17 mouse cellular contexts compared by ENCODE assay signal in genomic region chr12:79633458-79634106, GRCm38 (mm10).
A peak's percentile ranks its signal among the peaks of the same experiment; 100 is the strongest.
DNase-seq lines count a peak whose midpoint lies in the region; ATAC-seq and TF ChIP-seq lines count a peak whose summit lies in the region.
"Had no signal": no experiment of that assay in that cellular context is flagged by ENCODE, and none has a peak within 500 bp of the region (broad histone marks: within the 10 kb centered on the region; RNA-seq: fewer than 3 reads in every experiment).

No protein-coding gene starts in this region.

- intact Hi-C loops in left cerebral cortex, postnatal 4 days (cut with DNase I): no loop called here

- peak; percentile 99 for TF ChIP-seq EP300 in CH12.LX (IDR thresholded peaks at IDR 0.05; ENCODE audit: low read length)

- peaks cover 2% of the 10 kb centered on the region for H3K9me3 ChIP-seq in CH12.LX (replicated peaks; ENCODE audit: low read length)
- no peaks in the 10 kb centered on the region for H3K9me3 ChIP-seq in forebrain, embryonic 15.5 days
- H3K9me3 ChIP-seq: forebrain, embryonic 12.5 days; midbrain, embryonic 12.5 days had no signal

- in situ Hi-C loops in CH12.LX (cut with MboI; ENCODE audit: low pct_ligation_motif_present, low pct_unique_long_range_greater_than_20kb, low sequenced_read_pairs): loop anchor here (10.0 kb wide), 2 partner anchors 201 to 341 kb away; no protein-coding TSS in a partner anchor

- H3K4me2 ChIP-seq in CH12.LX (ENCODE audit: insufficient read depth, low read depth, poor library complexity, severe bottlenecking): peak overlapping the region; percentile 96
- no peak overlapping the region for H3K4me2 ChIP-seq in forebrain, embryonic 15.5 days (replicated peaks)
- H3K4me2 ChIP-seq: forebrain, embryonic 12.5 days; midbrain, embryonic 12.5 days had no signal

- H3K4me3 ChIP-seq in CH12.LX (replicated peaks in 1 of 3; ENCODE audit: low read depth in 2 of 3, low read length in 2 of 3, poor library complexity in 1 of 3): no peak overlapping the region
- no peak overlapping the region for H3K4me3 ChIP-seq in forebrain, embryonic 15.5 days
- H3K4me3 ChIP-seq: forebrain, embryonic 12.5 days; midbrain, embryonic 12.5 days had no signal

- H3K9ac ChIP-seq in CH12.LX (ENCODE audit: insufficient read depth, low read depth): peak overlapping the region; percentile 46
- no peak overlapping the region for H3K9ac ChIP-seq in forebrain, embryonic 15.5 days (replicated peaks)
- H3K9ac ChIP-seq: forebrain, embryonic 12.5 days; midbrain, embryonic 12.5 days had no signal

- H3K27me3 ChIP-seq in CH12.LX (replicated peaks): no peaks in the 10 kb centered on the region
- no peaks in the 10 kb centered on the region for H3K27me3 ChIP-seq in forebrain, embryonic 15.5 days
- H3K27me3 ChIP-seq: forebrain, embryonic 12.5 days; midbrain, embryonic 12.5 days; Patski had no signal

- peaks cover 38 to 73% of the 10 kb centered on the region in 2 experiments for H3K4me1 ChIP-seq in CH12.LX (ENCODE audit: control insufficient read depth in 1 of 2, insufficient read depth in 2 of 2)
- H3K4me1 ChIP-seq in forebrain, embryonic 15.5 days: no peaks in the 10 kb centered on the region
- H3K4me1 ChIP-seq: forebrain, embryonic 12.5 days had no signal

- dilution Hi-C loops in CH12.LX (cut with MboI; ENCODE audit: extremely low pct_ligation_motif_present, extremely low pct_unique_long_range_greater_than_20kb, low sequenced_read_pairs): no loop called here

- peaks cover 0 to 12% of the 10 kb centered on the region in 2 experiments for H3K36me3 ChIP-seq in CH12.LX (replicated peaks in 1 of 2; ENCODE audit: control insufficient read depth in 1 of 2, insufficient read depth in 1 of 2, low read length in 1 of 2)
- no peaks in the 10 kb centered on the region for H3K36me3 ChIP-seq in forebrain, embryonic 15.5 days
- H3K36me3 ChIP-seq: forebrain, embryonic 12.5 days; midbrain, embryonic 12.5 days had no signal

- H3K79me2 ChIP-seq in CH12.LX (replicated peaks; ENCODE audit: control insufficient read depth, extremely low read depth, insufficient read depth, poor library complexity, severe bottlenecking): peaks cover 4% of the 10 kb centered on the region; the same call in 1 of the 2 replicates

- peak; percentile 24; the same call in 1 of the 2 replicates for TF ChIP-seq RAD21 in CH12.LX (IDR thresholded peaks at IDR 0.05; ENCODE audit: low read depth, low read length)

- DNase-seq in layer of hippocampus, adult 9-11 months: peak; percentile 51
- no peak for DNase-seq in layer of hippocampus, adult 9-10 months (ENCODE audit: low spot score)
- peak; percentile 82 to 84 for DNase-seq in B cell, adult 2 months
- DNase-seq in CH12.LX (ENCODE audit: extremely low read depth): peak; percentile 83
- DNase-seq in left cerebral cortex, postnatal 4 days: no peak
- DNase-seq in Muller cell, postnatal 12 days (ENCODE audit: inconsistent ontology term): no peak
- DNase-seq: cerebellum, adult 2 months; heart, postnatal 14 days; kidney, adult 8-10 months; kidney, postnatal 4 days; thymus, adult 2 months had no signal

- WGBS in forebrain, embryonic 15.5 days: 86% methylated on average over 9 of the region's 9 CpGs

- TF ChIP-seq CTCF in CH12.LX (conservative IDR thresholded peaks at IDR 0.05 in 1 of 2, IDR thresholded peaks at IDR 0.05 in 1 of 2; ENCODE audit: low read depth in 2 of 2, low read length in 2 of 2): no peak

- peak overlapping the region; percentile 97 for H3K27ac ChIP-seq in CH12.LX (ENCODE audit: insufficient read depth, low read depth)
- no peak overlapping the region for H3K27ac ChIP-seq in forebrain, embryonic 15.5 days (replicated peaks)
- H3K27ac ChIP-seq: forebrain, embryonic 12.5 days; midbrain, embryonic 12.5 days had no signal

- peak; percentile 82 for ATAC-seq in megakaryocyte progenitor cell, adult 5-6 weeks (replicated peaks; ENCODE audit: poor library complexity)
- ATAC-seq in forebrain, embryonic 15.5 days (replicated peaks): no peak
- ATAC-seq: hindbrain, embryonic 16.5 days; Patski had no signal

- no peak for TF ChIP-seq POLR2A in CH12.LX (IDR thresholded peaks at IDR 0.05; ENCODE audit: low read depth, low read length)

TF ChIP-seq in CH12.LX, 34 proteins besides CTCF, POLR2A, EP300 and RAD21:
- peak; percentile 68 for TF ChIP-seq NRF1 (IDR thresholded peaks at IDR 0.05; ENCODE audit: low read depth, low read length)
- no peak for TF ChIP-seq ZKSCAN1 (IDR thresholded peaks at IDR 0.05; ENCODE audit: borderline replicate concordance, low read depth, low read length)
- TF ChIP-seq RCOR1 (conservative IDR thresholded peaks at IDR 0.05; ENCODE audit: low read depth, low read length): peak; percentile 98
- TF ChIP-seq ZNF384 (IDR thresholded peaks at IDR 0.05; ENCODE audit: low read depth, low read length): peak; percentile 73
- TF ChIP-seq POLR2AphosphoS2 (IDR thresholded peaks at IDR 0.05; ENCODE audit: low read depth, low read length): no peak
- no peak for TF ChIP-seq UBTF (IDR thresholded peaks at IDR 0.05; ENCODE audit: low read depth, low read length)
- TF ChIP-seq HCFC1 (IDR thresholded peaks at IDR 0.05; ENCODE audit: low read depth, low read length): peak; percentile 53
- peak; percentile 73; the same call in 1 of the 2 replicates for TF ChIP-seq JUN (IDR thresholded peaks at IDR 0.05; ENCODE audit: insufficient read depth, low read depth, low read length)
- peak; percentile 94 for TF ChIP-seq SIN3A (IDR thresholded peaks at IDR 0.05; ENCODE audit: low read length)
- TF ChIP-seq ZMIZ1 (IDR thresholded peaks at IDR 0.05; ENCODE audit: low read depth, low read length): no peak
- peak; percentile 93 for TF ChIP-seq CHD2 (IDR thresholded peaks at IDR 0.05; ENCODE audit: low read length)
- 0 out of 2 replicates have a peak, but pooled peaks have one; percentile 53 for TF ChIP-seq KAT2A (IDR thresholded peaks at IDR 0.05; ENCODE audit: insufficient replicate concordance, low read length)
- TF ChIP-seq TCF12 (IDR thresholded peaks at IDR 0.05; ENCODE audit: low read depth, low read length): peak; percentile 96
- peak; percentile 67; the same call in 1 of the 2 replicates for TF ChIP-seq E2F4 (IDR thresholded peaks at IDR 0.05; ENCODE audit: insufficient replicate concordance, low read depth, low read length)
- 0 out of 2 replicates have a peak, but pooled peaks have one; percentile 69 for TF ChIP-seq CHD1 (IDR thresholded peaks at IDR 0.05; ENCODE audit: low read depth, low read length)
- TF ChIP-seq MAFK (IDR thresholded peaks at IDR 0.05; ENCODE audit: insufficient replicate concordance, low read length): peak; percentile 82
- TF ChIP-seq TBP (conservative IDR thresholded peaks at IDR 0.05; ENCODE audit: low read depth, low read length): 0 out of 2 replicates have a peak, but pooled peaks have one; percentile 56
- peak; percentile 94 for TF ChIP-seq MEF2A (IDR thresholded peaks at IDR 0.05; ENCODE audit: borderline replicate concordance, low read depth, low read length)
- peak; percentile 100 for TF ChIP-seq IRF4 (IDR thresholded peaks at IDR 0.05; ENCODE audit: low read depth, low read length)
- peak; percentile 91 for TF ChIP-seq MAZ (IDR thresholded peaks at IDR 0.05; ENCODE audit: low read depth, low read length)
- TF ChIP-seq MXI1 (IDR thresholded peaks at IDR 0.05; ENCODE audit: low read depth, low read length): peak; percentile 89
- no peak for TF ChIP-seq GABPA (IDR thresholded peaks at IDR 0.05; ENCODE audit: insufficient replicate concordance, low read depth, low read length)
- peak; percentile 84 for TF ChIP-seq JUND (conservative IDR thresholded peaks at IDR 0.05; ENCODE audit: low read depth, low read length)
- no peak for TF ChIP-seq USF1 (IDR thresholded peaks at IDR 0.05; ENCODE audit: low read depth, low read length)
- peak; percentile 88 for TF ChIP-seq MAX (IDR thresholded peaks at IDR 0.05; ENCODE audit: low read length)
- TF ChIP-seq BHLHE40 (IDR thresholded peaks at IDR 0.05; ENCODE audit: low read depth, low read length): peak; percentile 91
- TF ChIP-seq PAX5 (IDR thresholded peaks at IDR 0.05; ENCODE audit: low read length): no peak
- peak; percentile 86 for TF ChIP-seq ETS1 (conservative IDR thresholded peaks at IDR 0.05; ENCODE audit: low read depth, low read length)
- peak; percentile 56 for TF ChIP-seq ELF1 (IDR thresholded peaks at IDR 0.05; ENCODE audit: low read depth, low read length)
- TF ChIP-seq USF2 (conservative IDR thresholded peaks at IDR 0.05; ENCODE audit: low read depth, low read length): no peak
- no peak for TF ChIP-seq ZC3H11A (IDR thresholded peaks at IDR 0.05; ENCODE audit: low read depth, low read length)
- peak; percentile 70 for TF ChIP-seq MYC (IDR thresholded peaks at IDR 0.05; ENCODE audit: low read depth, low read length)
- no peak for TF ChIP-seq NELFE (IDR thresholded peaks at IDR 0.05; ENCODE audit: low read depth, low read length)
- 0 out of 2 replicates have a peak, but pooled peaks have one; percentile 27 for TF ChIP-seq SMC3 (IDR thresholded peaks at IDR 0.05; ENCODE audit: low read depth, low read length)

Comparison
In these comparisons a context has a peak if more than half of its experiments do, and no peak if none do; other contexts are left out.
1. DNase-seq: peak in layer of hippocampus, adult 9-11 months (single experiment), B cell, adult 2 months (2 of 2) and CH12.LX (single experiment); none in layer of hippocampus, adult 9-10 months (single experiment), left cerebral cortex, postnatal 4 days (single experiment) and Muller cell, postnatal 12 days (single experiment).